Mouse (Mus musculus): ENCODE measurements around the gene Mlip. TPM values are rescaled to one million over a fixed set of nuclear protein-coding genes. Genes with fewer than 3 reads are reported as not detected.

Mlip gene
- not detected in 2 replicates for polyA plus RNA-seq (2012; ENCODE audit: insufficient read depth, insufficient read length, low replicate concordance, missing spikeins)

DNA sequence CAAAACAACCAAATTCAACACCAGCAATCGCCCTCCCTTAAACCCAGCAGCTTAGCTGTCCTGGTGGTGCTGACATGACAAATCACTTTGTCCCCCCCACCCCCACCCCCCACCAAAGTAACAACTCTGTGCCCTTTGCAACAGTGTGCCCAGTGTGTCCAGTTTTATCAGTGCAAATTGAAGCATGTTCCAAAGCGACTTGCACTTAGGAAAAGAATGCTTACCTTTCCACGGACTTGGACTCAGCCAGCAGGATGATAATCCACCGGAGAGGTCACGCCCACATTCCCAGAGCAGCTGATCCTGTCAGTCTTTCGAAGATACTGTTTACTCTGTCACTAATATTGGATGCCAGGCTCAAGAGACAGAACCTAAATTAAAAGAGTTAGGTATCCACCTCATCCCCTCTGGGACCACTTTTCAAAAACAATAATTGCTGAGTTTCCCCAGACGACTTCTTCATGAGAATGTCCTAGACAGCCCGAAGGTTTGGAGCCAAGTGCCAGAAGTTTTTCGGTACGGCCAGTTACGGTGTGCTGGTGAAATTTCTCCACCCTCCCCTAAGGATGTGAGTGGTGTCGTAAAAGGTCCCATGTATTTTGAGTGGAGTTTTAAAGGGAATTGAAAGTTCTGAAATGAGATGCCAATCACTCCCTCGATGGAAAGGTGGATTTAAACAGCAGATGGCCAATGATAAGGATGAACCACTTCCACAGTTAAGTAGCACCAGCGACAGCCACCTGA, at the start of gene Mlip:
TSS of gene Mlip (minus strand) at position 538 of the 744 bp plus-strand sequence.
- WGBS = 82% methylated on average over 14 of the region's 14 CpGs
- TF ChIP-seq CTCF (IDR thresholded peaks at IDR 0.05; ENCODE audit: insufficient read depth, low read depth, low read length) (no peak), POLR2A (IDR thresholded peaks at IDR 0.05; ENCODE audit: insufficient read depth, low read depth, low read length) (no peak)

GRCm38 (mm10) chr9:77399801-77400200, 47.0 kb upstream of the Mlip start:
- WGBS = 97% methylated on average over 5 of the region's 5 CpGs
- Histone ChIP-seq H3K27ac (ENCODE audit: insufficient read depth, low read depth, low read length) (no peak overlapping the region), H3K4me1 (ENCODE audit: control insufficient read depth, insufficient read depth, low read length) (no peaks in the 10 kb centered on the region), H3K4me3 (ENCODE audit: insufficient read depth, low read depth, low read length) (no peak overlapping the region)
- TF ChIP-seq POLR2A (IDR thresholded peaks at IDR 0.05; ENCODE audit: insufficient read depth, low read depth, low read length) (no peak), CTCF (IDR thresholded peaks at IDR 0.05; ENCODE audit: insufficient read depth, low read depth, low read length) (no peak)

More for the DNA sequence above, at the start of gene Mlip:
- Histone ChIP-seq H3K4me1 (ENCODE audit: control insufficient read depth, insufficient read depth, low read length) (no peaks in the 10 kb centered on the region), H3K27ac (ENCODE audit: insufficient read depth, low read depth, low read length) (no peak within 1 kb of the TSS), H3K4me3 (ENCODE audit: insufficient read depth, low read depth, low read length) (no peak within 1 kb of the TSS)

DNA sequence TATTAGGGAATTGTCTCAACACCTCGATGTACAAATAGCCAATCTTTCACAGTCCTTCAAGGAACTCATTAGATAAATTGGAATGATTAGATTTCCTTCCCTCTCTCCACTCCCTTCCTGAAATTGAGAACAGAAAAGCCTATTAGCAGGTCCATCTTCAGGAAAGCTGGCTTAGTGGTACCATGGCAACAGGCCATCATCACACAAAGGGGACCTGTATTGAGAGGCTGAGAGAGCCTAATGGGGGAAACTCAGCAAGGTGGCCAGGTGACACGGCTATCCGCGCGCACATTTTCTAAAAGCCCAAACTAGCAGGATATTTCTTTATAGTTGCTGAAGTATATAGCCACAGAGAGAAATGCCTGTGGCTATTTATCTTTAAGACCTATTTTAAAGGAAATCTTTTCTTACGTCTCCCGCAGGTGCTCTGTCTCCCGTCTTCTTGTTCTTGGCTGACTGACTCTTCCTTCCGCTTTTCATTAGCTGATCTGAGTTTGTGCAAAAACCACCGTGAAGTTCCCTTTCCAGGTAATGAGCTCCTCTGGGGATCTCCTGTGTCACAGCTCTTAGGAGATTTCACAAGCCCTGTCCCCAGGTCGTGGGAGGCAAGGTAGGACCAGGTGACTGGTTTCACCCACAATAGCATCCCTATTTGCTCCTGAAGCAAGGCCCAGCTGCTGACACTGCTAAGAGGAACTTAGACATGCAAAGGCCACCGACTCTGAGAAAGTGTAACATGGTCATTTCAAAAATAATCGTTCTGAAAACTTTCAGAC, 46.3 kb upstream of the Mlip start:
- Histone ChIP-seq H3K4me3 (ENCODE audit: insufficient read depth, low read depth, low read length) (no peak overlapping the region), H3K4me1 (ENCODE audit: control insufficient read depth, insufficient read depth, low read length) (no peaks in the 10 kb centered on the region), H3K27ac (ENCODE audit: insufficient read depth, low read depth, low read length) (no peak overlapping the region)
- TF ChIP-seq CTCF (IDR thresholded peaks at IDR 0.05; ENCODE audit: insufficient read depth, low read depth, low read length) = no peak
- TF ChIP-seq POLR2A (IDR thresholded peaks at IDR 0.05; ENCODE audit: insufficient read depth, low read depth, low read length) = no peak
- WGBS = 55% methylated on average over 13 of the region's 13 CpGs

DNA sequence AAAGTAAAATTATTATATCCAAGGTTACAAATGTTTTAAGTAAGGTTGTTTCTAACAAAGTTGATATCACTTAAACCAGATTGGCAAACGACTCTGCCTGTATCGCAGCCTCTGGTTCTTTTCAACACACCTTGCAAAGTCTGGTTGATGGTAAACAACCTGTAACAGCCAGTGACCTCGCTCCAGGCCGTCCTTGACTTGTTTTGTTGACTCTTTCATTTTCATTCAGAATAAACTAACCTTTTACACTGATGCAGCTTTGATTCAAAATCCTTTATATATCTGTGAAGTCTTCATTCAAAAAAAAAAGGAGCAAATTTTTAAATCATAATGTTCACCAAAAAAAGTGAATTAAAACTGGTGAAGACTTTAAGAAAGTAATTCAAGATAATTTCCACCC, 44.3 kb upstream of the Mlip start:
- WGBS = 87% methylated on average over 4 of the region's 4 CpGs
- TF ChIP-seq CTCF (IDR thresholded peaks at IDR 0.05; ENCODE audit: insufficient read depth, low read depth, low read length) = no peak
- TF ChIP-seq POLR2A (IDR thresholded peaks at IDR 0.05; ENCODE audit: insufficient read depth, low read depth, low read length) = no peak
- no peak overlapping the region for H3K4me3 ChIP-seq (ENCODE audit: insufficient read depth, low read depth, low read length)
- H3K27ac ChIP-seq (ENCODE audit: insufficient read depth, low read depth, low read length) = no peak overlapping the region
- no peaks in the 10 kb centered on the region for H3K4me1 ChIP-seq (ENCODE audit: control insufficient read depth, insufficient read depth, low read length)

DNA sequence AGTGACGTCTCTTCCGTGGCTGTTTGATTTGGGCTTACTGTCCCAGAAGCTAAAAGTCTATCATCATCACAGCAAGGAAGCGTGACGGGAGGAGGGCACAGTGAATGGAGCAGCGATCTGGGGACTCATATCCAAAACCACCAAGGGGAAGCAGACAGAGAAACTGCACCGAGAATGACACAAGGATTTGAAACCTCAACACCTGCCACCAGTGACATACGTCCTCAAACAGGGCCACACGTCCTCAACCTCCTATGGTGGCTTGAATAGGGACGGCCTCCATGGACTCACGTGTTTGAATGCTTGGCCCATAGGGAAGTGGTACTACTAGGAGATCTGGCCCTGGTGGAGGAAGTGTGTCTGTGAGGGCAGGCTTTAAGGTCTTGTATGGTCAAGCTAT, 38.5 kb upstream of the Mlip start:
- H3K4me1 ChIP-seq (ENCODE audit: control insufficient read depth, insufficient read depth, low read length) = no peaks in the 10 kb centered on the region
- 94% methylated on average over 10 of the region's 10 CpGs for WGBS
- no peak for TF ChIP-seq POLR2A (IDR thresholded peaks at IDR 0.05; ENCODE audit: insufficient read depth, low read depth, low read length)
- no peak for TF ChIP-seq CTCF (IDR thresholded peaks at IDR 0.05; ENCODE audit: insufficient read depth, low read depth, low read length)
- no peak overlapping the region for H3K27ac ChIP-seq (ENCODE audit: insufficient read depth, low read depth, low read length)
- no peak overlapping the region for H3K4me3 ChIP-seq (ENCODE audit: insufficient read depth, low read depth, low read length)

DNA sequence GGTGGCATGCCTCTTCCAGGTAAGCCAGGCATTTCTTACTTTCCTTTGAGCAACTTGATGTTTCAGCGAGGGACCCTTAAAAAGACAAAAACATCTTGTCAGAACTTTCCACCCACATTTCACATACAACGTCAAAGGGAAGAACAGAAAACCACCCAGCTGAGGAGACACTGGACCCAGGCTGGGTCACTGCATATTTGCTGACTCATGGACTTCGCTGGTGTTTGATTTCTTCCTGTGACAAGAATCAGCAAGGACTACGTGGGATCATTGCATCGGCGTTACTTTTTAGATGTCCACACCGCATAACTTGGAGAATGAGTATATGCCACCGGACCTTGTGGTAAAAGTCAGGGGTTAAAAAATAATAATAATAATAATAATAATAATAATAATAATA, 36.2 kb upstream of the Mlip start:
- TF ChIP-seq POLR2A (IDR thresholded peaks at IDR 0.05; ENCODE audit: insufficient read depth, low read depth, low read length) (no peak), CTCF (IDR thresholded peaks at IDR 0.05; ENCODE audit: insufficient read depth, low read depth, low read length) (no peak)

DNA sequence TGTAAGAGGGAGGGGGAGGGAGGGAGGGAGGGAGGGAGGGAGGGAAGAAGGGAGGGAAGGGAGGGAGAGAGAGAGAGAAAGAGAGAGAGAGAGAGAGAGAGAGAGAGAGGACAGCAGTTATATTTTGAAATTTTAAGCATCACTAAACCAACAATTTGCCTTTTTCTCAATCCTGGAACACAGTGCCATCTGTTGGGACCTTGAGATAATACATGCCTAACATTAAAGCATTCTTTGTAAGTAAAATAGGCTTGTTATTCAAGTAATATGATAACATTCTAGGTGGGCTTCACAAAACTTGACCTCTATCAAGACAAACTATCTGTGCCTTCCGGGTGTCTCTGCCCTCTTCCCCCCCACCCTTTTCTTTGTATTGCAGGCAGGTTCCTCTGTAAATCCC, 34.0 kb upstream of the Mlip start:
- H3K4me3 ChIP-seq (ENCODE audit: insufficient read depth, low read depth, low read length) = no peak overlapping the region
- H3K4me1 ChIP-seq (ENCODE audit: control insufficient read depth, insufficient read depth, low read length) = no peaks in the 10 kb centered on the region
- 53% methylated on average over 1 of the region's 1 CpGs for whole genome bisulfite sequencing
- H3K27ac ChIP-seq (ENCODE audit: insufficient read depth, low read depth, low read length) = no peak overlapping the region
- TF ChIP-seq CTCF (IDR thresholded peaks at IDR 0.05; ENCODE audit: insufficient read depth, low read depth, low read length) (no peak), POLR2A (IDR thresholded peaks at IDR 0.05; ENCODE audit: insufficient read depth, low read depth, low read length) (no peak)

More for the DNA sequence above, 36.2 kb upstream of the Mlip start:
- Histone ChIP-seq H3K4me3 (ENCODE audit: insufficient read depth, low read depth, low read length) (no peak overlapping the region), H3K27ac (ENCODE audit: insufficient read depth, low read depth, low read length) (no peak overlapping the region), H3K4me1 (ENCODE audit: control insufficient read depth, insufficient read depth, low read length) (no peaks in the 10 kb centered on the region)
- WGBS = 92% methylated on average over 8 of the region's 8 CpGs

GRCm38 (mm10) chr9:77385611-77386010, 32.8 kb upstream of the Mlip start:
- TF ChIP-seq CTCF (IDR thresholded peaks at IDR 0.05; ENCODE audit: insufficient read depth, low read depth, low read length) = no peak
- no peak for TF ChIP-seq POLR2A (IDR thresholded peaks at IDR 0.05; ENCODE audit: insufficient read depth, low read depth, low read length)
- Histone ChIP-seq H3K4me3 (ENCODE audit: insufficient read depth, low read depth, low read length) (no peak overlapping the region), H3K4me1 (ENCODE audit: control insufficient read depth, insufficient read depth, low read length) (no peaks in the 10 kb centered on the region), H3K27ac (ENCODE audit: insufficient read depth, low read depth, low read length) (no peak overlapping the region)
- WGBS = 81% methylated on average over 12 of the region's 12 CpGs

- Histone ChIP-seq H3K4me1 (ENCODE audit: control insufficient read depth, insufficient read depth, low read length) (no peaks in the 10 kb centered on the region), H3K4me3 (ENCODE audit: insufficient read depth, low read depth, low read length) (no peak overlapping the region), H3K27ac (ENCODE audit: insufficient read depth, low read depth, low read length) (no peak overlapping the region)
- TF ChIP-seq POLR2A (IDR thresholded peaks at IDR 0.05; ENCODE audit: insufficient read depth, low read depth, low read length) (no peak), CTCF (IDR thresholded peaks at IDR 0.05; ENCODE audit: insufficient read depth, low read depth, low read length) (no peak)
- 91% methylated on average over 9 of the region's 9 CpGs for WGBS
Measured at GRCm38 (mm10) chr9:77384651-77385050, 31.9 kb upstream of the Mlip start.

All from olfactory bulb, adult 2 months (tissue).